Mouse (Mus musculus) liver, embryonic 11.5 days (tissue): Measurements from ENCODE around the gene Rpa2. TPM values are rescaled to one million over a fixed set of nuclear protein-coding genes. Genes with fewer than 3 reads are reported as not detected.

Experiments used
- ATAC-seq: fragments of 200-750 bp; cut with Nextera tagmentation; replicated peaks from 2 replicates; pipeline ENCODE4 v1.8.0; 2017; ENCODE audit warnings: moderate number of reproducible peaks, mild to moderate bottlenecking, moderate TSS enrichment, moderate library complexity; ENCODE audit not compliant: low FRiP score
- DNase-seq: peaks from one replicate; pipeline ENCODE4 v3.0.0-alpha.2; 2017; ENCODE audit warnings: low spot score
- H3K27ac ChIP-seq: fragments of 300-500 bp; sonication (generic); 2 replicates; pipeline ENCODE4 v1.5.1; 2014; ENCODE audit warnings: mild to moderate bottlenecking, low read depth, low read length, control low read depth
- H3K27me3 ChIP-seq: fragments of 300-500 bp; sonication (generic); replicated peaks from 2 replicates; pipeline ENCODE4 v1.6.1; 2014; ENCODE audit warnings: low read length, mixed read lengths; ENCODE audit not compliant: control insufficient read depth, insufficient read depth
- H3K36me3 ChIP-seq: fragments of 300-500 bp; sonication (generic); 2 replicates; pipeline ENCODE4 v1.6.1; 2014; ENCODE audit warnings: mild to moderate bottlenecking, low read length, moderate library complexity, mixed read lengths; ENCODE audit not compliant: control insufficient read depth, insufficient read depth
- H3K4me1 ChIP-seq: fragments of 300-500 bp; sonication (generic); replicated peaks from 2 replicates; pipeline ENCODE4 v1.6.1; 2014; ENCODE audit warnings: low read length, mixed read lengths; ENCODE audit not compliant: control insufficient read depth, insufficient read depth
- H3K4me2 ChIP-seq: fragments of 300-500 bp; sonication (generic); 2 replicates; pipeline ENCODE4 v1.6.1; 2014; ENCODE audit warnings: mild to moderate bottlenecking, control low read depth, moderate library complexity
- H3K4me3 ChIP-seq: fragments of 300-500 bp; sonication (generic); 2 replicates; pipeline ENCODE4 v1.5.1; 2014; ENCODE audit warnings: low read depth, low read length, control low read depth
- H3K9ac ChIP-seq: fragments of 300-500 bp; sonication (generic); 2 replicates; pipeline ENCODE4 v1.6.1; 2014; ENCODE audit warnings: low read depth, low read length, control low read depth
- H3K9me3 ChIP-seq: fragments of 300-500 bp; sonication (generic); 2 replicates; pipeline ENCODE4 v1.6.1; 2016; ENCODE audit warnings: low read length, inconsistent platforms, mixed read lengths; ENCODE audit not compliant: control insufficient read depth
- WGBS: fragments of 180-500 bp; shearing (Covaris S2); extraction: QIAGEN DNeasy Blood & Tissue Kit; methylation state at CpG from one replicate; pipeline ENCODE4 v1.1.7; 2014; 5-methylcytosine and 5-hydroxymethylcytosine counted together
- polyA plus RNA-seq: library from polyadenylated mRNA; unstranded; fragments of >200 nt; fragmentation: Nextera tagmentation; extraction: Ambion mirVana; gene quantifications from 2 replicates; pipeline ENCODE4 v1.2.1, GENCODE M21; 2014

The Rpa2 gene
- polyA plus RNA-seq, 1 experiment from 2014 or later: 156 TPM

DNA sequence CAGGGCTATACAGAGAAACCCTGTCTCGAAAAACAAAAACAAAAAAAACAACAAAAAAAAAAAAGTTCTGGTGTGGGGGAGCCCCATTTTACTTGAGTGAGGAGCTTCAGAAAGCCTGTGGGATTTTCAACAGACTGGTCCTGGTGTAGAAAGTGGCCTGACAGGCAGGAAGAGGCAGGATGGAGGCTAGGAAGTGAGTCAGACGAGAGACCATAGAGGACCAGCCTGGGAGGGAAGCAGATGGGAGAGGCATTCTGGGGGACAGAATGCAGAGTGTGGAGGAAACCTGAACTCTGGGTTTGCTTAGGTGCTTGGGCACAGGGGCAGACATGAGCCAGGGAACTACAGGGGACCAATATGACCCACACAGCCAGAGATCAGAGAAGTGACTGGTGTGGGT, 48.7 kb downstream of the Rpa2 start:
- Histone ChIP-seq H3K9ac (no peak overlapping the region), H3K27me3 (no peaks in the 10 kb centered on the region), H3K36me3 (no peaks in the 10 kb centered on the region), H3K27ac (no peak overlapping the region), H3K4me3 (no peak overlapping the region), H3K9me3 (no peaks in the 10 kb centered on the region), H3K4me1 (no peaks in the 10 kb centered on the region), H3K4me2 (no peak overlapping the region)
- no peak for DNase-seq
- no peak for ATAC-seq
- WGBS: 43% methylated on average over 2 of the region's 2 CpGs

DNA sequence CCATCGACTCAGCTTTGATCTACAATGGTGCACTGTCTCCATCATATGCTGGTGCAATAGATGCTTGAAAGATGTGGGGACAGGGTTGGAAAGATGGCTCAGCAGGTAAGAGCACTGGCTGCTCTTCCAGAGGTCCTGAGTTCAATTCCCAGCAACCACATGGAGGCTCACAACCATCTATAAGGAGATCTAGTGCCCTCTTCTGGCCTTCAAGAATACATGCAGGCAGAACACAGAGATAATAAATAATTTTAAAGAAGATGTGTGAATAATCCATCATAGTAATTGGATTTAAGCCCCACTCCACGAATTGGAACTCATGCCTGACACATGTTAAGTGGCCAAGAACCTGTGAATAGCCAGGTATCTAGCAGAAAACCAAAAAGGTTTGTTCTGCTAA, 50.3 kb downstream of the Rpa2 start:
- Histone ChIP-seq H3K4me1 (no peaks in the 10 kb centered on the region), H3K9me3 (no peaks in the 10 kb centered on the region), H3K4me3 (no peak overlapping the region), H3K9ac (no peak overlapping the region), H3K27ac (no peak overlapping the region), H3K27me3 (no peaks in the 10 kb centered on the region), H3K4me2 (no peak overlapping the region), H3K36me3 (no peaks in the 10 kb centered on the region)
- WGBS: 54% methylated on average over 2 of the region's 2 CpGs
- DNase-seq: no peak
- ATAC-seq: no peak

DNA sequence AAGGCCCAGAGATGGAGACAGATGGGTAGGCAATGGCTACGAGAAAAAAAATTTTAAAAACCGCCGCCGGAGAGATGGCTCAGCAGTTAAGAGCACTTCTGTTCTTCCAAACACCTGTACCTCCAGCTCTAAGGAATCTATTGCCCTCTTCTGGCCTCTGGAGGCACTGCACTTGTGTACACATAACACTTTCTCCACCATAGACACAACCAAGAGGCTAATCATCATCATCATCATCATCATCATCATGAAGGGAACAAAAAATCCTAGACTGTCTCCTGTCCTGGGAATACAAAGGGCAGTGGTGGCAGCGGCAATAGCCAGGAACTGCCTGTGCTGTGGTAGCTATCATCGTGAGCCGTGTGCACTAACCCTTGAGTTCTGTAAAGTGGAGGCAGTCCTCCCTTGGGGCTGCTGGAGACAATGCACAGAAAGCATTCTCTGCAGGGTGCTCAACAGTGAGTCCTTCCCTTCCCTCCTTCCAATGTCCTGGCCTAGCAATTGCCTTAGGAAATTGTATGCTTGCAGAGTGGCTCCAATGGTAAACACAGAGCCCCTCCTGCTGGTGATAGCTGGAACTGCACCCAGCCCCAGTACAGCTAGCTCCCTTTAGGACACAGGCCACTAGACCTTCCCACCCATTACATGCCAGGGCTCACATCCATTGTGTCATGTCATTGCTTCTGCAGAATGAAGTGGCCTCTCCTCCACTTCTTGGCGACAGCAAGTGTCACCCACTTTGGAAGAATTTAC, 55.7 kb downstream of the Rpa2 start:
- Histone ChIP-seq H3K27ac (no peak overlapping the region), H3K27me3 (no peaks in the 10 kb centered on the region), H3K4me2 (no peak overlapping the region), H3K36me3 (peaks cover 33% of the 10 kb centered on the region), H3K4me1 (no peaks in the 10 kb centered on the region), H3K9ac (no peak overlapping the region), H3K4me3 (no peak overlapping the region), H3K9me3 (no peaks in the 10 kb centered on the region)
- WGBS: 55% methylated on average over 8 of the region's 8 CpGs
- ATAC-seq (peak; percentile 75), DNase-seq (peak; percentile 78)

Other genes with a start within 250 kb of the Rpa2 start
- 1,813 and 1,952 TPM in 2 replicates for gene Atpif1, start 234.7 kb upstream of the Rpa2 start, polyA plus RNA-seq
- gene Dnajc8, start 232.8 kb upstream of the Rpa2 start, polyA plus RNA-seq: 241 and 245 TPM in 2 replicates
- 0.73 and 0.85 TPM in 2 replicates for gene Ptafr, start 204.3 kb upstream of the Rpa2 start, polyA plus RNA-seq
- gene Eya3, start 129.3 kb upstream of the Rpa2 start, polyA plus RNA-seq: 28.3 and 29.7 TPM in 2 replicates
- gene Xkr8, start 35.8 kb upstream of the Rpa2 start, polyA plus RNA-seq: 5.1 and 7.7 TPM in 2 replicates
- 2.9 and 3.2 TPM in 2 replicates for gene Smpdl3b, start 11.1 kb upstream of the Rpa2 start, polyA plus RNA-seq
- 2.7 and 3.3 TPM in 2 replicates for gene Themis2, start 28.1 kb downstream of the Rpa2 start, polyA plus RNA-seq
- gene Ppp1r8, start 74.8 kb downstream of the Rpa2 start, polyA plus RNA-seq: 44.0 and 50.5 TPM in 2 replicates
- 33.1 and 34.9 TPM in 2 replicates for gene Stx12, start 116.2 kb downstream of the Rpa2 start, polyA plus RNA-seq
- gene Fam76a, start 154.2 kb downstream of the Rpa2 start, polyA plus RNA-seq: 27.8 and 32.2 TPM in 2 replicates
- gene Fgr, start 205.8 kb downstream of the Rpa2 start, polyA plus RNA-seq: 0.23 and 0.73 TPM in 2 replicates
- 5.1 and 6.1 TPM in 2 replicates for gene Ahdc1, start 242.9 kb downstream of the Rpa2 start, polyA plus RNA-seq